Mouse (Mus musculus) G1E (cell line): ENCODE data around the gene Coq8a.

Experiments
- CTCF ChIP-seq: IDR thresholded peaks from 2 replicates; pipeline ENCODE4 v1.5.1; 2012; ENCODE audit warnings: low read depth, low read length, inconsistent platforms, mixed read lengths
- GATA1 ChIP-seq: IDR thresholded peaks from 2 replicates; pipeline ENCODE4 v1.6.1; 2012; ENCODE audit warnings: borderline replicate concordance, low read length, inconsistent platforms, mixed read lengths
- TAL1 ChIP-seq: conservative IDR thresholded peaks from 2 replicates; pipeline ENCODE4 v1.6.1; 2012; ENCODE audit warnings: low read depth, low read length, inconsistent platforms, mixed read lengths

- TF ChIP-seq CTCF (no peak), GATA1 (no peak), TAL1 (no peak)
These were observed 13.5 kb upstream of the Coq8a start for GRCm38 (mm10) chr1:180212911-180213310.
